In genomic region chr1:74587233-74587772, GRCm38 (mm10) we compare ENCODE assay signal across 8 mouse cellular contexts. TPM values are rescaled to one million over a fixed set of nuclear protein-coding genes. Genes with fewer than 3 reads are reported as not detected.
DNase-seq lines count a peak whose midpoint lies in the region; ATAC-seq and TF ChIP-seq lines count a peak whose summit lies in the region.

No protein-coding gene starts in this region.

- H3K9me3 ChIP-seq in intestine, embryonic 14.5 days (ENCODE audit: control insufficient read depth, low read length) = no peaks in the 10 kb centered on the region

- no peaks in the 10 kb centered on the region for H3K27me3 ChIP-seq in heart, adult 2 months (ENCODE audit: control insufficient read depth, insufficient read depth, low read length)
- no peaks in the 10 kb centered on the region for H3K27me3 ChIP-seq in spleen, adult 2 months (ENCODE audit: control insufficient read depth, insufficient read depth, low read length)
- no peaks in the 10 kb centered on the region for H3K27me3 ChIP-seq in intestine, embryonic 14.5 days (replicated peaks; ENCODE audit: control insufficient read depth, insufficient read depth, low read length)
- no peaks in the 10 kb centered on the region for H3K27me3 ChIP-seq in myocyte (ENCODE audit: control insufficient read depth, insufficient read depth, insufficient read length)

- ATAC-seq in intestine, embryonic 14.5 days (replicated peaks; ENCODE audit: low FRiP score, low TSS enrichment, low read depth) = 0 out of 2 replicates have a peak, but pooled peaks have one; percentile 1

- H3K4me2 ChIP-seq in intestine, embryonic 14.5 days (ENCODE audit: low read length) = peak overlapping the region; percentile 72
- peak overlapping the region; percentile 84 for H3K4me2 ChIP-seq in myocyte (ENCODE audit: low read depth)

- H3K36me3 ChIP-seq in heart, adult 2 months (ENCODE audit: control insufficient read depth, insufficient read depth, low read length) = peaks cover 22% of the 10 kb centered on the region
- peaks cover 6% of the 10 kb centered on the region for H3K36me3 ChIP-seq in spleen, adult 2 months (ENCODE audit: control insufficient read depth, insufficient read depth, low read length)
- H3K36me3 ChIP-seq in intestine, embryonic 14.5 days (ENCODE audit: control insufficient read depth, insufficient read depth, low read length) = peaks cover 47% of the 10 kb centered on the region
- peaks cover 10% of the 10 kb centered on the region for H3K36me3 ChIP-seq in myocyte (ENCODE audit: control insufficient read depth, insufficient read depth)

- intact Hi-C loops in heart, adult 2 months (cut with DNase I) = loop anchor here (5.0 to 10.0 kb wide), 4 partner anchors 77 to 730 kb away; partner anchors contain the start of genes Cnot9, Ctdsp1, Dnpep and Ttll4

- TF ChIP-seq POLR2A in heart, adult 2 months (IDR thresholded peaks at IDR 0.05; ENCODE audit: insufficient read depth, low read depth, low read length) = no peak
- no peak for TF ChIP-seq POLR2A in spleen, adult 2 months (IDR thresholded peaks at IDR 0.05; ENCODE audit: low read depth, low read length)
- TF ChIP-seq POLR2A in myocyte (IDR thresholded peaks at IDR 0.05; ENCODE audit: insufficient read length, low read depth) = peak; percentile 3

- peaks cover 6% of the 10 kb centered on the region for H3K4me1 ChIP-seq in heart, adult 2 months (ENCODE audit: control insufficient read depth, insufficient read depth, low read length)
- no peaks in the 10 kb centered on the region for H3K4me1 ChIP-seq in spleen, adult 2 months (ENCODE audit: control insufficient read depth, insufficient read depth, insufficient read length)
- H3K4me1 ChIP-seq in intestine, embryonic 14.5 days (replicated peaks; ENCODE audit: control insufficient read depth, insufficient read depth, low read length) = peaks cover 7% of the 10 kb centered on the region

- H3K9ac ChIP-seq in heart, adult 2 months (ENCODE audit: low read depth, low read length) = peak overlapping the region; percentile 76
- peak overlapping the region; percentile 58 for H3K9ac ChIP-seq in intestine, embryonic 14.5 days (ENCODE audit: low read length)

- DNase-seq in heart, adult 2 months = no peak
- no peak for DNase-seq in heart, adult 9 months (ENCODE audit: low spot score in 2 of 2)
- DNase-seq in spleen, adult 2 months (ENCODE audit: low read depth in 1 of 2, low spot score in 2 of 2) = no peak
- DNase-seq in spleen, postnatal 14 days (ENCODE audit: low spot score in 2 of 2) = no peak
- no peak for DNase-seq in intestine, embryonic 14.5 days (ENCODE audit: low spot score)
- DNase-seq in cerebellum, adult 9-10 months = no peak
- no peak for DNase-seq in urinary bladder, postnatal 36 days (ENCODE audit: low spot score in 2 of 2)

- no peak for TF ChIP-seq CTCF in heart, adult 2 months (IDR thresholded peaks at IDR 0.05)
- TF ChIP-seq CTCF in spleen, adult 2 months (IDR thresholded peaks at IDR 0.05; ENCODE audit: extremely low read depth, insufficient read depth, insufficient read length, insufficient replicate concordance) = no peak

- peak overlapping the region; percentile 49 for H3ac ChIP-seq in myocyte (ENCODE audit: control insufficient read depth, insufficient read length)

- no peak for TF ChIP-seq EP300 in heart, adult 2 months (IDR thresholded peaks at IDR 0.05; ENCODE audit: insufficient read depth, low read depth, low read length)

- peaks cover 3% of the 10 kb centered on the region; the same call in 1 of the 2 replicates for H3K79me2 ChIP-seq in heart, adult 2 months (replicated peaks; ENCODE audit: control insufficient read depth, insufficient read depth, low read length)
- H3K79me2 ChIP-seq in myocyte (ENCODE audit: control insufficient read depth, insufficient read depth) = peaks cover 46% of the 10 kb centered on the region

- H3K27ac ChIP-seq in heart, adult 2 months = peak overlapping the region; percentile 89
- peak overlapping the region; percentile 85 for H3K27ac ChIP-seq in spleen, adult 2 months (ENCODE audit: insufficient read depth, low read length)
- H3K27ac ChIP-seq in intestine, embryonic 14.5 days (ENCODE audit: low read depth) = peak overlapping the region; percentile 76

- H3K4me3 ChIP-seq in heart, adult 2 months = peak overlapping the region; percentile 65
- H3K4me3 ChIP-seq in spleen, adult 2 months (ENCODE audit: extremely low read depth, insufficient read depth, insufficient read length) = peak overlapping the region; percentile 63
- peak overlapping the region; percentile 82 for H3K4me3 ChIP-seq in intestine, embryonic 14.5 days (ENCODE audit: low read depth, low read length)
- peak overlapping the region; percentile 66 for H3K4me3 ChIP-seq in myocyte

- WGBS in heart, adult 2 months = 0% methylated on average over 24 of the region's 24 CpGs
- WGBS in spleen, adult 2 months = under 1% methylated on average over 24 of the region's 24 CpGs
- WGBS in intestine, embryonic 14.5 days = under 1% methylated on average over 24 of the region's 24 CpGs

TF ChIP-seq in myocyte, 11 proteins besides CTCF, POLR2A, EP300 and RAD21:
- no peak for TF ChIP-seq POLR2AphosphoS2 (IDR thresholded peaks at IDR 0.05; ENCODE audit: insufficient read length, low read depth)
- TF ChIP-seq USF1 (IDR thresholded peaks at IDR 0.05; ENCODE audit: low read depth) = peak; percentile 36

RNA-seq across cellular contexts. Expression of gene Zfp142, which starts 0.7 kb away (rescaled TPM):
- total RNA-seq in heart, adult 2 months (2021) = 10 to 100 TPM in 1 of 2 experiments, 1 to 10 TPM in 1; 10.0 to 13.7 TPM
- polyA plus RNA-seq in heart, adult 2 months (2012; rRNA removed) = 9.2 and 13.3 TPM in 2 replicates
- 13.5 and 14.2 TPM in 2 replicates for polyA plus RNA-seq in spleen, adult 2 months (2012; rRNA removed)
- 6.8 and 7.4 TPM in 2 replicates for polyA plus RNA-seq in intestine, embryonic 14.5 days (2014; fragmentation: Nextera tagmentation; extraction: Ambion mirVana)
- polyA plus RNA-seq in myocyte (2012; fragmentation: generic; extraction: Trizol) = 7.1 TPM

RNA-seq across cellular contexts. Expression of gene Bcs1l, which starts 0.8 kb away (rescaled TPM):
- total RNA-seq in heart, adult 2 months (2021) = 10 to 100 TPM; 28.4 to 30.9 TPM
- 44.4 and 59.6 TPM in 2 replicates for polyA plus RNA-seq in heart, adult 2 months (2012; rRNA removed)
- 7.9 and 9.3 TPM in 2 replicates for polyA plus RNA-seq in spleen, adult 2 months (2012; rRNA removed)
- 20.1 and 23.4 TPM in 2 replicates for polyA plus RNA-seq in intestine, embryonic 14.5 days (2014; fragmentation: Nextera tagmentation; extraction: Ambion mirVana)
- 22.7 TPM for polyA plus RNA-seq in myocyte (2012; fragmentation: generic; extraction: Trizol)

RNA-seq across cellular contexts. Expression of gene Rnf25, which starts 13.9 kb away (rescaled TPM):
- 10 to 100 TPM; 15.9 to 20.5 TPM for total RNA-seq in heart, adult 2 months (2021)
- polyA plus RNA-seq in heart, adult 2 months (2012; rRNA removed) = 33.0 and 50.6 TPM in 2 replicates
- polyA plus RNA-seq in spleen, adult 2 months (2012; rRNA removed) = 31.4 and 33.5 TPM in 2 replicates
- 7.5 and 7.9 TPM in 2 replicates for polyA plus RNA-seq in intestine, embryonic 14.5 days (2014; fragmentation: Nextera tagmentation; extraction: Ambion mirVana)
- polyA plus RNA-seq in myocyte (2012; fragmentation: generic; extraction: Trizol) = 32.8 TPM

RNA-seq across cellular contexts. Expression of gene Stk36, which starts 13.9 kb away (rescaled TPM):
- total RNA-seq in heart, adult 2 months (2021) = under 1 TPM; 0.55 to 0.66 TPM
- 0.56 and 1.5 TPM in 2 replicates for polyA plus RNA-seq in heart, adult 2 months (2012; rRNA removed)
- 0.56 and 0.92 TPM in 2 replicates for polyA plus RNA-seq in spleen, adult 2 months (2012; rRNA removed)
- polyA plus RNA-seq in intestine, embryonic 14.5 days (2014; fragmentation: Nextera tagmentation; extraction: Ambion mirVana) = 5.1 TPM in 2 replicates
- polyA plus RNA-seq in myocyte (2012; fragmentation: generic; extraction: Trizol) = 5.2 TPM

RNA-seq across cellular contexts. Expression of gene Usp37, which starts 43.2 kb away (rescaled TPM):
- total RNA-seq in heart, adult 2 months (2021) = 1 to 10 TPM; 6.5 to 8.1 TPM
- polyA plus RNA-seq in heart, adult 2 months (2012; rRNA removed) = 2.9 and 5.2 TPM in 2 replicates
- polyA plus RNA-seq in spleen, adult 2 months (2012; rRNA removed) = 2.5 and 2.7 TPM in 2 replicates
- 34.8 and 40.6 TPM in 2 replicates for polyA plus RNA-seq in intestine, embryonic 14.5 days (2014; fragmentation: Nextera tagmentation; extraction: Ambion mirVana)
- 2.9 TPM for polyA plus RNA-seq in myocyte (2012; fragmentation: generic; extraction: Trizol)
